Mouse (Mus musculus) limb, embryonic 13.5 days (tissue): Measurements from ENCODE around the gene Lrmda. TPM values are rescaled to one million over a fixed set of nuclear protein-coding genes. Genes with fewer than 3 reads are reported as not detected.
"Not testable (repeated sequence)": the region's sequence is repeated elsewhere in the genome, so short reads cannot be mapped to it uniquely, and the experiment has no call there.

ENCODE experiments used
- ATAC-seq: fragments of 200-750 bp; cut with Nextera tagmentation; 2 replicates; pipeline ENCODE4 v1.8.0; 2017; ENCODE audit warnings: low read depth, moderate number of reproducible peaks, moderate TSS enrichment; ENCODE audit not compliant: low FRiP score
- H3K27ac ChIP-seq: fragments of 300-500 bp; sonication (generic); 2 replicates; pipeline ENCODE4 v1.5.1; 2015; ENCODE audit warnings: inconsistent platforms, mild to moderate bottlenecking, moderate library complexity
- H3K27me3 ChIP-seq: fragments of 300-500 bp; sonication (generic); 2 replicates; pipeline ENCODE4 v1.6.1; 2015; ENCODE audit warnings: mild to moderate bottlenecking, inconsistent platforms
- H3K36me3 ChIP-seq: fragments of 300-500 bp; sonication (generic); 2 replicates; pipeline ENCODE4 v1.6.1; 2015; ENCODE audit warnings: inconsistent platforms, mild to moderate bottlenecking, moderate library complexity
- H3K4me1 ChIP-seq: fragments of 300-500 bp; sonication (generic); 2 replicates; pipeline ENCODE4 v1.6.1; 2015; ENCODE audit warnings: inconsistent platforms
- H3K4me2 ChIP-seq: fragments of 300-500 bp; sonication (generic); replicated peaks from 2 replicates; pipeline ENCODE4 v1.6.1; 2015; ENCODE audit warnings: inconsistent platforms, mild to moderate bottlenecking, moderate library complexity
- H3K4me3 ChIP-seq: fragments of 300-500 bp; sonication (generic); 2 replicates; pipeline ENCODE4 v1.5.1; 2015; ENCODE audit warnings: moderate library complexity, mild to moderate bottlenecking, inconsistent platforms
- H3K9ac ChIP-seq: fragments of 300-500 bp; sonication (generic); 2 replicates; pipeline ENCODE4 v1.6.1; 2015; ENCODE audit warnings: mild to moderate bottlenecking, inconsistent platforms
- H3K9me3 ChIP-seq: fragments of 300-500 bp; sonication (generic); 2 replicates; pipeline ENCODE4 v1.6.1; 2016; ENCODE audit warnings: inconsistent platforms
- WGBS: fragments of 180-500 bp; shearing (Covaris S2); methylation state at CpG from one replicate; pipeline ENCODE4 v1.1.7; 2015; 5-methylcytosine and 5-hydroxymethylcytosine counted together
- polyA plus RNA-seq: library from polyadenylated mRNA; unstranded; fragments of >200 nt; fragmentation: Nextera tagmentation; extraction: Ambion mirVana; gene quantifications from 2 replicates; pipeline ENCODE4 v1.2.1, GENCODE M21; 2015

The Lrmda gene
- polyA plus RNA-seq, 1 experiment from 2014 or later, result 0.38 TPM

GRCm38 (mm10) chr14:22577411-22578037, 558.0 kb downstream of the Lrmda start:
- H3K9ac ChIP-seq, result no peak overlapping the region
- no peak for ATAC-seq
- H3K4me3 ChIP-seq, result 0 out of 2 replicates have a peak overlapping the region, but pooled peaks have one; percentile 7
- H3K4me1 ChIP-seq, result peaks cover 40% of the 10 kb centered on the region
- no peaks in the 10 kb centered on the region for H3K9me3 ChIP-seq
- H3K4me2 ChIP-seq, result peak overlapping the region; percentile 43
- H3K27ac ChIP-seq, result no peak overlapping the region
- peaks cover 18% of the 10 kb centered on the region for H3K27me3 ChIP-seq
- WGBS, result 31% methylated on average over 13 of the region's 13 CpGs
- no peaks in the 10 kb centered on the region for H3K36me3 ChIP-seq

- 18% methylated on average over 6 of the region's 6 CpGs for WGBS
- no peak overlapping the region for H3K9ac ChIP-seq
- ATAC-seq, result no peak
- H3K4me1 ChIP-seq, result peaks cover 40% of the 10 kb centered on the region
- no peaks in the 10 kb centered on the region for H3K36me3 ChIP-seq
- no peaks in the 10 kb centered on the region for H3K9me3 ChIP-seq
- H3K27ac ChIP-seq, result no peak overlapping the region
- H3K4me2 ChIP-seq, result peak overlapping the region; percentile 43
- H3K27me3 ChIP-seq, result peaks cover 11% of the 10 kb centered on the region
- 0 out of 2 replicates have a peak overlapping the region, but pooled peaks have one; percentile 7 for H3K4me3 ChIP-seq
Observed at GRCm38 (mm10) chr14:22578224-22578623, 558.7 kb downstream of the Lrmda start.

DNA sequence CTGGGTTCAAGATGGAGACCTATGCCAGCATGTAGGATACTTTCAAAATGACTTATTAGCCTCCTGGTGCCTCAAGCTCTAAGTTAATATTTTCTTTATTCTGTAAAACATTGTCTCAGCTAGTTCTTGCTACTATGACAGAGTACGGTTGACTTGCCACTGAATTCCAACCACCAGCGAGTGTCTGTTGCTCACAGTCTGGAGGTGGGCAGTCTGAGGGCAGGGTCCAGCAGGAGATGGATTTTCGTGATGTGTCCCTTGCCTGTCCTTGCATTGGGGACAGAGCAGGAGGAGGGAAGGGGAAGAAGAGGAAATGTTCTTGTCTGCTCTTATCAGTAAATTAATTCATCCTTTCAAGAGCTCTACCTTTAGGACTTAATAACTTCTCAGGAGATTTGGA, 559.5 kb downstream of the Lrmda start:
- Histone ChIP-seq H3K4me3 (no peak overlapping the region), H3K4me1 (peaks cover 39% of the 10 kb centered on the region), H3K27ac (no peak overlapping the region), H3K9ac (no peak overlapping the region), H3K36me3 (no peaks in the 10 kb centered on the region), H3K27me3 (peaks cover 9% of the 10 kb centered on the region; the same call in 1 of the 2 replicates), H3K9me3 (no peaks in the 10 kb centered on the region), H3K4me2 (no peak overlapping the region)
- no peak for ATAC-seq
- 95% methylated on average over 3 of the region's 3 CpGs for WGBS

GRCm38 (mm10) chr14:22582065-22582464, 562.6 kb downstream of the Lrmda start:
- 88% methylated on average over 9 of the region's 9 CpGs for WGBS
- no peak for ATAC-seq
- Histone ChIP-seq H3K27ac (no peak overlapping the region), H3K36me3 (no peaks in the 10 kb centered on the region), H3K4me2 (no peak overlapping the region), H3K27me3 (peaks cover 12% of the 10 kb centered on the region; the same call in 1 of the 2 replicates), H3K4me3 (no peak overlapping the region), H3K9me3 (no peaks in the 10 kb centered on the region), H3K4me1 (peaks cover 15% of the 10 kb centered on the region), H3K9ac (no peak overlapping the region)

- Histone ChIP-seq H3K36me3 (no peaks in the 10 kb centered on the region), H3K4me2 (no peak overlapping the region), H3K4me1 (peaks cover 23% of the 10 kb centered on the region), H3K27me3 (peaks cover 6% of the 10 kb centered on the region; the same call in 1 of the 2 replicates), H3K9ac (no peak overlapping the region), H3K9me3 (no peaks in the 10 kb centered on the region), H3K27ac (no peak overlapping the region), H3K4me3 (no peak overlapping the region)
- ATAC-seq, result no peak
- WGBS, result 86% methylated on average over 4 of the region's 4 CpGs
Observed at GRCm38 (mm10) chr14:22586281-22586680, 566.8 kb downstream of the Lrmda start.

GRCm38 (mm10) chr14:22586796-22587195, 567.3 kb downstream of the Lrmda start:
- H3K4me3 ChIP-seq, result no peak overlapping the region
- no peaks in the 10 kb centered on the region for H3K9me3 ChIP-seq
- no peak overlapping the region for H3K9ac ChIP-seq
- no peaks in the 10 kb centered on the region for H3K36me3 ChIP-seq
- WGBS, result 82% methylated on average over 4 of the region's 4 CpGs
- H3K27me3 ChIP-seq, result peaks cover 6% of the 10 kb centered on the region; the same call in 1 of the 2 replicates
- peaks cover 28% of the 10 kb centered on the region for H3K4me1 ChIP-seq
- ATAC-seq, result no peak
- H3K27ac ChIP-seq, result no peak overlapping the region
- no peak overlapping the region for H3K4me2 ChIP-seq

DNA sequence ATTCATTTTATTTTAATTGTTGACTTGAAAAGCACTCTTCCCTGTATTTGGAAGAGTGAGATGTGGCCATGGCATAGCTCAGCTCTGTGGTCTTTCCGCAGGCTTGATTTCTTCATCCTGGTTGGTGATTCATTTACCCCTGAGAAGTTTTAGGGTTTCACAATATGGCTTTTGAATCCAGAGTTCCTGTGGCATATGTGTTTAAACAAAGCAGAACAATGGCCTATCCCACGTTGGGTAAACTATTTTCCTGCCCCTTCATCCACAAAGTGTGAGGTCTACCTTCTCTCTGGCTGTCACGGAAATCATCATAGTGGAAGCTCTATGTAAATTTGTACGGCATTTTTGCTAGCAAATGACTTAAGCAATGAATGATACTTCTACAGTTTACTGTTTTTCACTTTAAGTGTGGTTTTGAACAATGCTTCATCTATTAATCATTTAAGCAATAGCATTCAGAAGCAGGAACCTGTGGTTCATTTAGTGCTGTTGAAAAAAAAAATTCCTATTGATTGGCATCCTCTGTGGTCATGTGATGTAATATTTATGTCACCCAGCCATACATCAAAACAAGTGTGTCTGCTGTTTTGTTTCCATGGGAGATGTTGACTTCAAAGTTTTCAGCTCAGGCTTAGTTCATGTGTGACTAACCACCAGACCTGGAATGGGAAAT, 567.9 kb downstream of the Lrmda start:
- 85% methylated on average over 4 of the region's 4 CpGs for WGBS
- H3K9ac ChIP-seq, result no peak overlapping the region
- H3K9me3 ChIP-seq, result no peaks in the 10 kb centered on the region
- peaks cover 34% of the 10 kb centered on the region for H3K4me1 ChIP-seq
- H3K4me3 ChIP-seq, result no peak overlapping the region
- H3K27ac ChIP-seq, result no peak overlapping the region
- no peaks in the 10 kb centered on the region for H3K36me3 ChIP-seq
- peaks cover 10% of the 10 kb centered on the region for H3K27me3 ChIP-seq
- ATAC-seq, result no peak
- H3K4me2 ChIP-seq, result no peak overlapping the region

GRCm38 (mm10) chr14:22587958-22588296, 568.4 kb downstream of the Lrmda start:
- H3K9ac ChIP-seq, result no peak overlapping the region
- H3K27ac ChIP-seq, result no peak overlapping the region
- no peak for ATAC-seq
- no peaks in the 10 kb centered on the region for H3K36me3 ChIP-seq
- 72% methylated on average over 4 of the region's 4 CpGs for WGBS
- H3K9me3 ChIP-seq, result no peaks in the 10 kb centered on the region
- H3K4me2 ChIP-seq, result no peak overlapping the region
- H3K27me3 ChIP-seq, result peaks cover 15% of the 10 kb centered on the region
- H3K4me1 ChIP-seq, result peaks cover 34% of the 10 kb centered on the region
- no peak overlapping the region for H3K4me3 ChIP-seq

- H3K9me3 ChIP-seq, H3K36me3 ChIP-seq, H3K9ac ChIP-seq, ATAC-seq, H3K4me3 ChIP-seq, H3K4me2 ChIP-seq, H3K27ac ChIP-seq: not testable (repeated sequence)
- 62% methylated on average over 1 of the region's 1 CpGs for WGBS
- Histone ChIP-seq H3K27me3 (peaks cover 16% of the 10 kb centered on the region), H3K4me1 (peaks cover 34% of the 10 kb centered on the region)
Observed at GRCm38 (mm10) chr14:22588394-22588793, 568.9 kb downstream of the Lrmda start.

GRCm38 (mm10) chr14:22589503-22590215, 570.1 kb downstream of the Lrmda start:
- no peak for ATAC-seq
- Histone ChIP-seq H3K27me3 (peaks cover 25% of the 10 kb centered on the region), H3K9ac (no peak overlapping the region), H3K4me3 (no peak overlapping the region), H3K4me2 (no peak overlapping the region), H3K27ac (no peak overlapping the region), H3K4me1 (peaks cover 34% of the 10 kb centered on the region), H3K36me3 (no peaks in the 10 kb centered on the region), H3K9me3 (no peaks in the 10 kb centered on the region)
- 31% methylated on average over 7 of the region's 7 CpGs for WGBS

DNA sequence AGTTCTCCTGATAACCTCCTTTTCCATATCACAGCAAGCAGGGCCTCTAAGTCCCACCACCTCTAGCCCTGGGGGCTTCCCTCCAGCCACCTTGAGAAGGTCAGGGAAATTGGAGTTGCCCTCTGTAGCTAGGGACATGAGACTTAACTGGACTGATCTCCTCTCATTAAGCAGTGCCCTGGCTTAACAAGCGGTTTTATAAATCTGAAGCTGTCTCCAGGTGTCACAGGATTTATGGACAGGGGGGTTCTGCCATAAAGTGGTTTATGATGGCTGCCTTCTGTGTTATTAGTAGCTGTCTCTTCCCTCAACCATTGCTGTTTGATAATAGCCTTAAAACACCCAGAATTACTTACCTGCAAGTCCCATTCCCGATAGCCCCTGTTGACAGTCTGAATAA, 571.7 kb downstream of the Lrmda start:
- Histone ChIP-seq H3K27me3 (peaks cover 27% of the 10 kb centered on the region), H3K4me1 (peaks cover 34% of the 10 kb centered on the region), H3K27ac (no peak overlapping the region), H3K9ac (no peak overlapping the region), H3K9me3 (no peaks in the 10 kb centered on the region), H3K4me2 (no peak overlapping the region), H3K36me3 (no peaks in the 10 kb centered on the region), H3K4me3 (no peak overlapping the region)
- no peak for ATAC-seq
- 19% methylated on average over 2 of the region's 2 CpGs for WGBS

GRCm38 (mm10) chr14:22597508-22597907, 578.0 kb downstream of the Lrmda start:
- Histone ChIP-seq H3K4me3 (no peak overlapping the region), H3K27ac (no peak overlapping the region), H3K27me3 (peaks cover 29% of the 10 kb centered on the region), H3K9me3 (no peaks in the 10 kb centered on the region), H3K9ac (no peak overlapping the region), H3K4me2 (no peak overlapping the region), H3K4me1 (peaks cover 13% of the 10 kb centered on the region), H3K36me3 (no peaks in the 10 kb centered on the region)
- WGBS, result 48% methylated on average over 2 of the region's 2 CpGs
- no peak for ATAC-seq
